Mouse (Mus musculus) frontal cortex, postnatal 36 days (tissue): ENCODE data around the gene Lrrc32.

Experiments used
- DNase-seq, 2 experiments: peaks; one replicate each; pipeline ENCODE4 v3.0.0; 2022; ENCODE audit warnings: low spot score in 2 of 2

Lrrc32 gene

GRCm38 (mm10) chr7:98510961-98511958 lies 22.2 kb downstream of the Lrrc32 start:
- no peak for DNase-seq

GRCm38 (mm10) chr7:98513251-98513650 lies 24.2 kb downstream of the Lrrc32 start:
- DNase-seq = no peak

- no peak for DNase-seq
These were observed 33.5 kb downstream of the Lrrc32 start for GRCm38 (mm10) chr7:98522576-98522975.

GRCm38 (mm10) chr7:98523070-98523812 lies 34.2 kb downstream of the Lrrc32 start:
- no peak for DNase-seq

- DNase-seq = peak in 1 of 2 experiments; percentile 35
These were observed 34.8 kb downstream of the Lrrc32 start for GRCm38 (mm10) chr7:98523813-98524361.

- no peak for DNase-seq
These were observed 35.3 kb downstream of the Lrrc32 start for GRCm38 (mm10) chr7:98524401-98524800.

GRCm38 (mm10) chr7:98524869-98525699 lies 36.0 kb downstream of the Lrrc32 start:
- no peak for DNase-seq

GRCm38 (mm10) chr7:98527085-98527484 lies 38.0 kb downstream of the Lrrc32 start:
- DNase-seq = no peak

- no peak for DNase-seq
These were observed 42.5 kb downstream of the Lrrc32 start for GRCm38 (mm10) chr7:98531612-98532011.

- no peak for DNase-seq
These were observed 43.9 kb downstream of the Lrrc32 start for GRCm38 (mm10) chr7:98532981-98533380.

- no peak for DNase-seq
These were observed 45.4 kb downstream of the Lrrc32 start for GRCm38 (mm10) chr7:98534432-98534855.

GRCm38 (mm10) chr7:98535191-98535590 lies 46.1 kb downstream of the Lrrc32 start:
- no peak for DNase-seq

- no peak for DNase-seq
These were observed 46.8 kb downstream of the Lrrc32 start for GRCm38 (mm10) chr7:98535882-98536281.

- no peak for DNase-seq
These were observed 48.3 kb downstream of the Lrrc32 start for GRCm38 (mm10) chr7:98537210-98537966.

GRCm38 (mm10) chr7:98537967-98538573 lies 49.0 kb downstream of the Lrrc32 start:
- DNase-seq = no peak

- DNase-seq = no peak
These were observed 51.8 kb downstream of the Lrrc32 start for GRCm38 (mm10) chr7:98540879-98541278.

GRCm38 (mm10) chr7:98541564-98541963 lies 52.5 kb downstream of the Lrrc32 start:
- DNase-seq = no peak

- no peak for DNase-seq
These were observed 53.2 kb downstream of the Lrrc32 start for GRCm38 (mm10) chr7:98542267-98542666.

- DNase-seq = peak; percentile 19 to 27
These were observed 53.7 kb downstream of the Lrrc32 start for GRCm38 (mm10) chr7:98542731-98543142.

GRCm38 (mm10) chr7:98543853-98544370 lies 54.8 kb downstream of the Lrrc32 start:
- no peak for DNase-seq
